Mouse (Mus musculus): ENCODE measurements around the gene H2al1g.

- TF ChIP-seq CTCF (IDR thresholded peaks at IDR 0.05) (no peak), EP300 (IDR thresholded peaks at IDR 0.05) (no peak)
Observed at GRCm38 (mm10) chrX:11269074-11269473, 49.0 kb upstream of the H2al1g start.
